Mouse (Mus musculus) brain, embryonic 14.5 days (tissue): ENCODE measurements around the gene 4921511M17Rik. TPM values are rescaled to one million over a fixed set of nuclear protein-coding genes. Genes with fewer than 3 reads are reported as not detected.
A peak's percentile ranks its signal among the peaks of the same experiment; 100 is the strongest.
"Not testable (repeated sequence)": the region's sequence is repeated elsewhere in the genome, so short reads cannot be mapped to it uniquely, and the experiment has no call there.

Source experiments
- DNase-seq: peaks from one replicate; pipeline ENCODE4 v3.0.0-alpha.2; 2011; ENCODE audit warnings: low read depth
- CTCF ChIP-seq: fragments of 200-500 bp; IDR thresholded peaks from 2 replicates; pipeline ENCODE4 v1.5.1; 2012; ENCODE audit warnings: inconsistent platforms, mild to moderate bottlenecking, moderate library complexity, borderline replicate concordance; ENCODE audit not compliant: insufficient read depth, insufficient read length; ENCODE audit errors: extremely low read depth
- POLR2A ChIP-seq: fragments of 200-500 bp; IDR thresholded peaks from 2 replicates; pipeline ENCODE4 v1.6.1; 2012; ENCODE audit warnings: mild to moderate bottlenecking, inconsistent platforms, borderline replicate concordance; ENCODE audit not compliant: poor library complexity, insufficient read depth, insufficient read length, severe bottlenecking; ENCODE audit errors: extremely low read depth
- polyA plus RNA-seq: library from polyadenylated mRNA; depleted of rRNA; stranded (reverse); fragments of >200 nt; gene quantifications from 2 replicates; pipeline ENCODE4 v1.2.3, GENCODE M21; 2012; rRNA removed

4921511M17Rik gene
- not detected in 2 replicates for polyA plus RNA-seq

DNA sequence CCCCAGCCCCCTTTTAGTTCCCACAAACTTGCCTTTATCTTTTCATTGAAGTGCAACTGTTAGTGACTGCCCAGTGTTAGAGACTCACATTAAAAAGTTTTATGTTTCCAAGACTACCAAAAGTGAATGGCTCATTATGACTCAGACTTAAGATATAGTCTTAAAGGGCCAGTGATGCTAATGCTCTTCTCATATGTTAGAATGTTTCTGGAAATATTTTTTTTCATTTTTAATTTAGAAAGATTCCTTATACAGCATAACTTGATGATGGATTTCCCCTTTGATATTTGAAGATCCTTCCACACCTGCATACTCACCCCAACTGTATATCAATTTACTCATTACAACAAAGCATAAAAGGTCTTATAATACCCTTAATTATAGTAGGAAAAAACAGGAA is at the start of gene 4921511M17Rik:
TSS of gene 4921511M17Rik (minus strand) at position 101 of the 400 bp plus-strand sequence.
- not testable (repeated sequence) for DNase-seq

DNA sequence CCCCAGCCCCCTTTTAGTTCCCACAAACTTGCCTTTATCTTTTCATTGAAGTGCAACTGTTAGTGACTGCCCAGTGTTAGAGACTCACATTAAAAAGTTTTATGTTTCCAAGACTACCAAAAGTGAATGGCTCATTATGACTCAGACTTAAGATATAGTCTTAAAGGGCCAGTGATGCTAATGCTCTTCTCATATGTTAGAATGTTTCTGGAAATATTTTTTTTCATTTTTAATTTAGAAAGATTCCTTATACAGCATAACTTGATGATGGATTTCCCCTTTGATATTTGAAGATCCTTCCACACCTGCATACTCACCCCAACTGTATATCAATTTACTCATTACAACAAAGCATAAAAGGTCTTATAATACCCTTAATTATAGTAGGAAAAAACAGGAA is 21.3 kb upstream of the 4921511M17Rik start, which contains the start of gene Gm10057:
TSS of gene Gm10057 (minus strand) at position 101 of the 400 bp plus-strand sequence.
- DNase-seq, result not testable (repeated sequence)

DNA sequence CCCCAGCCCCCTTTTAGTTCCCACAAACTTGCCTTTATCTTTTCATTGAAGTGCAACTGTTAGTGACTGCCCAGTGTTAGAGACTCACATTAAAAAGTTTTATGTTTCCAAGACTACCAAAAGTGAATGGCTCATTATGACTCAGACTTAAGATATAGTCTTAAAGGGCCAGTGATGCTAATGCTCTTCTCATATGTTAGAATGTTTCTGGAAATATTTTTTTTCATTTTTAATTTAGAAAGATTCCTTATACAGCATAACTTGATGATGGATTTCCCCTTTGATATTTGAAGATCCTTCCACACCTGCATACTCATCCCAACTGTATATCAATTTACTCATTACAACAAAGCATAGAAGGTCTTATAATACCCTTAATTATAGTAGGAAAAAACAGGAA is 21.1 kb downstream of the 4921511M17Rik start, which contains the start of gene Samt1:
TSS of gene Samt1 (minus strand) at position 101 of the 400 bp plus-strand sequence.
- DNase-seq, result not testable (repeated sequence)

DNA sequence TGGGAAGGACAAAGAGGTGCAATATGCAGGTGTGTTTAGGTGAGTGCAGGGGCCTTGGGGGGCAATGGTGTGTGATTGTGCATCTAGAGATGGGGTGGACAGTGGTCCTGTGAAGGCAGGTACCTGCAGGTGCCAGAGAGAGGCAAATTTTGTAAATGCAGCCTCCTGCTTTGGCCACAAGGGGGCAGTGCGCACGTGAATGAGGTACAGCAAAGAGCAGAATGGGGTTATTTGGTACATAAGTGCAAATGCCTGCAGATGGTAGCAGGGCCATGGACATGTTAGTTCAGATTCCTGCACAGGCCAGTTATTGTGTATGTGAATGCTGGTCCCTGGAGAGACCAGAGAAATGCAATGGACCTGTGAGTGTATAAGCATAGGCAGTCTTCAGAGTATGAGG is 56.7 kb downstream of the 4921511M17Rik start:
- not testable (repeated sequence) for DNase-seq

DNA sequence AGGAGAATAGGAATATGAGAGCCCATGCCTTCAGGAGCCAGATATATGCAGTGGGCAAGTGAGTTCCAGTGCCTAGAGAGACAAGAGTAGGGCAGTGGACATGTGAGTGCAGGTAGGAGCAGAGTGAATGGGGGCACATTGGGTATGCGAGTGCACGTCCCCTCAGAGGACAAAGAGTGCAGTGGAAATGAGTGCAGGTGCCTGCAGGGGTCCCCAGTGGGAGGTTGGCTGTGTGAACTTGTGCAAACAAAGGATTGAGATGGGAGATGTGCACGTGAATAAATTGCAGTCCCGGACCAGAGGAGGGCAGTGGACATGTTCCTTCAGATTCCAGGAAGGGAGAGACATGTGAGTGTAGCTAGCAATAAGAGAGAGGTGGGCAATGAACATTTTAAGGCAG is 57.2 kb downstream of the 4921511M17Rik start:
- DNase-seq, result not testable (repeated sequence)

DNA sequence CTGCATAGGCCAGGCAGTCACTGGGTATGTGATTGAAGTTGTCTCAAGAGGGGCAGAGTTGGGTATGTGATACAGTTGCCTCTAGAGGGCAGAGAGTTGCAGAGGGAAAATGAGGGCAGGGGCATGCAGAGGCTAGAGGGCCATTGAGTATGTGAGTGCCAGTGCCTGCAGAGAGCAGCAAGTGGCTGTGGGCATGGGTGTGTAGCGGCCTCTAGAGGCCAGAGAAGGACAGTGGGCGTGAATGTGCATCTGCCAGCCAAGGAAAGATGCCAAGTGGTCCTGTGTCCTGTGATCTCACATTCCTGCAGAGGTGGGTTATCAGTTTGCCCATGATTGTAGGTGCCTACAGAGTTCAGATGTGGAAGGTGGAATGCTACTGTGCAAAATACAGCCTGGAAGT is 59.2 kb downstream of the 4921511M17Rik start:
- no peak for TF ChIP-seq POLR2A
- TF ChIP-seq CTCF, result peak; percentile 51; the same call in 1 of the 2 replicates
- DNase-seq, result peak; percentile 14

Other genes with a start within 250 kb of the 4921511M17Rik start
- 12.2 and 13.1 TPM in 2 replicates for gene Spin2c, start 201.6 kb downstream of the 4921511M17Rik start, polyA plus RNA-seq
- gene Samt1, start 21.2 kb downstream of the 4921511M17Rik start, polyA plus RNA-seq, result not detected in 2 replicates
- not detected in 2 replicates for gene Gm10057, start 21.2 kb upstream of the 4921511M17Rik start, polyA plus RNA-seq
- not detected in 2 replicates for gene Gm15140, start 86.9 kb upstream of the 4921511M17Rik start, polyA plus RNA-seq